Mouse (Mus musculus): Measurements from ENCODE around the gene Phc3. TPM values are rescaled to one million over a fixed set of nuclear protein-coding genes. Genes with fewer than 3 reads are reported as not detected.

Gene Phc3
- total and polyA plus RNA-seq, 2 experiments = 9.8 to 13.3 TPM

DNA sequence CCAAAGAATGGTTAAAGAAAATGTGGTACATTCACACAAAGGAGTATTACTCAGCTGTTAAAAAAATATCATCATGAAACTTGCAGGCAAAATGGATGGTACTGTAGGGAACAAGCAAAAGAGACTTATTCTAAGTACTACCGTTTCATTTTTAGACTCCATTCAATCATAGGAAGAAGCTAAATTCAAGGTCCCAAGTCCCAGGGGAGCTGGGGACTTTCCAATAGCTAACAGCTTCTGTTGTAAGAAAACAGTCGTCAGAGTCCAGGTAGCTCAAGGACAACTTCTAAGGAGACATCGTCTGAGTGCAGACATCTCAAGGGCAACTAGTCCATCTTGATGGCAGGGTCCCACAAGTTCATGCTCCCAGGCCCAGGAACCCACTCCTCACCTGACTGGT, 41.6 kb downstream of the Phc3 start:
- DNase-seq (ENCODE audit: extremely low read depth, low read depth, low spot score) = no peak
- H3K79me2 ChIP-seq (ENCODE audit: control insufficient read depth, insufficient read depth, low read length) = no peaks in the 10 kb centered on the region; the same call in 1 of the 2 replicates
- no peak overlapping the region for H3K4me3 ChIP-seq (ENCODE audit: insufficient read depth, low read depth, low read length)
- WGBS = 87% methylated on average over 3 of the region's 3 CpGs
- peaks cover 22% of the 10 kb centered on the region for H3K36me3 ChIP-seq (ENCODE audit: control insufficient read depth, insufficient read depth, low read length)
- H3K9ac ChIP-seq (ENCODE audit: low read depth, low read length) = no peak overlapping the region
- no peak overlapping the region for H3K27ac ChIP-seq (replicated peaks; ENCODE audit: insufficient read depth, low read depth, low read length)
- no peaks in the 10 kb centered on the region for H3K4me1 ChIP-seq (ENCODE audit: control insufficient read depth, insufficient read depth, low read length)
- H3K27me3 ChIP-seq (ENCODE audit: control insufficient read depth, insufficient read depth, low read length) = no peaks in the 10 kb centered on the region
- TF ChIP-seq POLR2A (IDR thresholded peaks at IDR 0.05; ENCODE audit: extremely low read depth, insufficient read depth, low read length) (no peak), CTCF (IDR thresholded peaks at IDR 0.05; ENCODE audit: low read depth, low read length) (no peak)

- Histone ChIP-seq H3K27me3 (ENCODE audit: control insufficient read depth, insufficient read depth, low read length) (no peaks in the 10 kb centered on the region), H3K36me3 (ENCODE audit: control insufficient read depth, insufficient read depth, low read length) (peaks cover 58% of the 10 kb centered on the region), H3K27ac (replicated peaks; ENCODE audit: insufficient read depth, low read depth, low read length) (no peak overlapping the region), H3K4me3 (ENCODE audit: insufficient read depth, low read depth, low read length) (no peak overlapping the region), H3K9ac (ENCODE audit: low read depth, low read length) (no peak overlapping the region), H3K4me1 (ENCODE audit: control insufficient read depth, insufficient read depth, low read length) (no peaks in the 10 kb centered on the region; the same call in 1 of the 2 replicates), H3K79me2 (ENCODE audit: control insufficient read depth, insufficient read depth, low read length) (no peaks in the 10 kb centered on the region)
- WGBS = 44% methylated on average over 4 of the region's 4 CpGs
- DNase-seq (ENCODE audit: extremely low read depth, low read depth, low spot score) = no peak
- TF ChIP-seq POLR2A (IDR thresholded peaks at IDR 0.05; ENCODE audit: extremely low read depth, insufficient read depth, low read length) = no peak
- no peak for TF ChIP-seq CTCF (IDR thresholded peaks at IDR 0.05; ENCODE audit: low read depth, low read length)
These were observed 52.1 kb downstream of the Phc3 start for GRCm38 (mm10) chr3:30917160-30917559.

DNA sequence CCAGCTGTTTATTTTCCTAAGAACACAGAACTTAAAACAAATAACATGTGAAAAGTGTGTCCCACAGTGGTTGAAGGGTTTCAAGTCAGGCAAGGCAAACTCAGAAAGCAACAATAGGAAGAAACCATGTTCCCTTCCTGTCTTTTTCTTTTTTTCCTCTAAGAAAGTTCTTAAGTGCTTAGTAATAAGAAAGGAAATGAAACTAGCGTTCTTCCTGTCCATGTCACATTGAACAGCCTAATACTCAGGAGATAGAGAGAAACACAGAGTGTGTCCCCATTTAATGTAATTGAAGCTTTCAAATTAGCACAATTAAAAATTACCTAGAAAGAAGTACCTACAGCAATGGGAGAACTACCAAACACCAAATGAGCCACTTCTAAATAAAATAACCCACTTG, 64.6 kb downstream of the Phc3 start:
- Histone ChIP-seq H3K79me2 (ENCODE audit: control insufficient read depth, insufficient read depth, low read length) (no peaks in the 10 kb centered on the region), H3K4me1 (ENCODE audit: control insufficient read depth, insufficient read depth, low read length) (peaks cover 2% of the 10 kb centered on the region; the same call in 1 of the 2 replicates), H3K27me3 (ENCODE audit: control insufficient read depth, insufficient read depth, low read length) (no peaks in the 10 kb centered on the region), H3K9ac (ENCODE audit: low read depth, low read length) (no peak overlapping the region), H3K4me3 (ENCODE audit: insufficient read depth, low read depth, low read length) (no peak overlapping the region), H3K36me3 (ENCODE audit: control insufficient read depth, insufficient read depth, low read length) (peaks cover 40% of the 10 kb centered on the region), H3K27ac (replicated peaks; ENCODE audit: insufficient read depth, low read depth, low read length) (no peak overlapping the region)
- TF ChIP-seq CTCF (IDR thresholded peaks at IDR 0.05; ENCODE audit: low read depth, low read length) = no peak
- 75% methylated on average over 1 of the region's 1 CpGs for WGBS
- no peak for DNase-seq (ENCODE audit: extremely low read depth, low read depth, low spot score)

- H3K4me1 ChIP-seq (ENCODE audit: control insufficient read depth, insufficient read depth, low read length) = peaks cover 1% of the 10 kb centered on the region; the same call in 1 of the 2 replicates
- TF ChIP-seq CTCF (IDR thresholded peaks at IDR 0.05; ENCODE audit: low read depth, low read length) = no peak
- TF ChIP-seq POLR2A (IDR thresholded peaks at IDR 0.05; ENCODE audit: extremely low read depth, insufficient read depth, low read length) = no peak
- DNase-seq (ENCODE audit: extremely low read depth, low read depth, low spot score) = no peak
These were observed 69.8 kb downstream of the Phc3 start for GRCm38 (mm10) chr3:30899407-30899806.

DNA sequence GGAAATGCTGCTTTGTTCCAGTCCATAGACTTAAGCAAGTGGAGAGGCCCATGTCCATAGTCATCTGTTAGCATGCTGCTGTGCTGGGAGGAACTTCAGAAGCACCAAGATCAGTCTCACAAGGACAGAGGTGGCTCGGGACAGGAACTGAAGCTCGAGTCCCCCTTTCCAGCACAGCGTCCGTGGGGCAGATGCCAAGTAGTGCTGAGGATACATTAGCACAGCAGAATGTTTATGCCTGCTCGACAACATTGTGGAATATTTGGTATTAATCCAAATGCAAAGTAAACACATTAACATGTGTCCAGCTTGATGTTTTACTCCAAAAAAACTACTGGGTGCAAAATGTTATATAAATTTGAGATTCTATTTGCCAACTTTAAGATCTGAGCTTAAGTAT, 72.5 kb downstream of the Phc3 start:
- Histone ChIP-seq H3K27ac (replicated peaks; ENCODE audit: insufficient read depth, low read depth, low read length) (no peak overlapping the region), H3K4me3 (ENCODE audit: insufficient read depth, low read depth, low read length) (no peak overlapping the region), H3K27me3 (ENCODE audit: control insufficient read depth, insufficient read depth, low read length) (no peaks in the 10 kb centered on the region), H3K79me2 (ENCODE audit: control insufficient read depth, insufficient read depth, low read length) (no peaks in the 10 kb centered on the region), H3K36me3 (ENCODE audit: control insufficient read depth, insufficient read depth, low read length) (peaks cover 28% of the 10 kb centered on the region), H3K4me1 (ENCODE audit: control insufficient read depth, insufficient read depth, low read length) (no peaks in the 10 kb centered on the region), H3K9ac (ENCODE audit: low read depth, low read length) (no peak overlapping the region)
- no peak for DNase-seq (ENCODE audit: extremely low read depth, low read depth, low spot score)
- WGBS = 70% methylated on average over 5 of the region's 5 CpGs
- TF ChIP-seq POLR2A (IDR thresholded peaks at IDR 0.05; ENCODE audit: extremely low read depth, insufficient read depth, low read length) (no peak), CTCF (IDR thresholded peaks at IDR 0.05; ENCODE audit: low read depth, low read length) (no peak)

More at GRCm38 (mm10) chr3:30899407-30899806, 69.8 kb downstream of the Phc3 start:
- Histone ChIP-seq H3K4me3 (ENCODE audit: insufficient read depth, low read depth, low read length) (no peak overlapping the region), H3K27me3 (ENCODE audit: control insufficient read depth, insufficient read depth, low read length) (no peaks in the 10 kb centered on the region), H3K36me3 (ENCODE audit: control insufficient read depth, insufficient read depth, low read length) (peaks cover 37% of the 10 kb centered on the region), H3K9ac (ENCODE audit: low read depth, low read length) (no peak overlapping the region), H3K27ac (replicated peaks; ENCODE audit: insufficient read depth, low read depth, low read length) (no peak overlapping the region), H3K79me2 (ENCODE audit: control insufficient read depth, insufficient read depth, low read length) (no peaks in the 10 kb centered on the region)
- 89% methylated on average over 8 of the region's 8 CpGs for WGBS

- Histone ChIP-seq H3K27ac (replicated peaks; ENCODE audit: insufficient read depth, low read depth, low read length) (no peak overlapping the region), H3K79me2 (ENCODE audit: control insufficient read depth, insufficient read depth, low read length) (no peaks in the 10 kb centered on the region), H3K4me3 (ENCODE audit: insufficient read depth, low read depth, low read length) (no peak overlapping the region), H3K36me3 (ENCODE audit: control insufficient read depth, insufficient read depth, low read length) (no peaks in the 10 kb centered on the region), H3K4me1 (ENCODE audit: control insufficient read depth, insufficient read depth, low read length) (no peaks in the 10 kb centered on the region), H3K27me3 (ENCODE audit: control insufficient read depth, insufficient read depth, low read length) (no peaks in the 10 kb centered on the region), H3K9ac (ENCODE audit: low read depth, low read length) (no peak overlapping the region)
- no peak for DNase-seq (ENCODE audit: extremely low read depth, low read depth, low spot score)
- TF ChIP-seq CTCF (IDR thresholded peaks at IDR 0.05; ENCODE audit: low read depth, low read length) (no peak), POLR2A (IDR thresholded peaks at IDR 0.05; ENCODE audit: extremely low read depth, insufficient read depth, low read length) (no peak)
- WGBS = 50% methylated on average over 1 of the region's 1 CpGs
These were observed 80.2 kb downstream of the Phc3 start for GRCm38 (mm10) chr3:30889014-30889413.

All from liver, adult 2 months (tissue).